Comparison of ENCODE assay signal across 11 mouse cellular contexts in genomic region chr10:25928861-25929368, GRCm38 (mm10).
DNase-seq lines count a peak whose midpoint lies in the region; ATAC-seq and TF ChIP-seq lines count a peak whose summit lies in the region.
"Had no signal": no experiment of that assay in that cellular context is flagged by ENCODE, and none has a peak within 500 bp of the region (broad histone marks: within the 10 kb centered on the region; RNA-seq: fewer than 3 reads in every experiment).

No protein-coding gene starts in this region.

- no peak for DNase-seq in neural tube, embryonic 11.5 days (ENCODE audit: low spot score)
- DNase-seq in neural tube, embryonic 10.5 days (ENCODE audit: extremely low spot score, low spot score) = no peak
- no peak for DNase-seq in limb, embryonic 14.5 days (ENCODE audit: low spot score)
- no peak for DNase-seq in stomach, postnatal 0 days (ENCODE audit: low spot score)
- DNase-seq in urinary bladder, postnatal 36 days (ENCODE audit: low spot score in 2 of 2) = no peak
- no peak for DNase-seq in layer of hippocampus, postnatal 10 days (ENCODE audit: low spot score in 2 of 2)
- DNase-seq: liver had no signal

- peak; percentile 39; the same call in 1 of the 2 replicates for ATAC-seq in neural tube, embryonic 11.5 days (ENCODE audit: insufficient read depth, low FRiP score, low TSS enrichment)
- peak; percentile 49 for ATAC-seq in forebrain, embryonic 16.5 days
- ATAC-seq in limb, embryonic 14.5 days (ENCODE audit: low FRiP score, low read depth) = peak; percentile 54
- ATAC-seq in stomach, postnatal 0 days (ENCODE audit: low FRiP score, low TSS enrichment) = peak; percentile 42; the same call in 1 of the 2 replicates
- no peak for ATAC-seq in activated CD4-positive, CD25-positive, alpha-beta regulatory T cell, adult 4 months

- H3K4me1 ChIP-seq in neural tube, embryonic 11.5 days (ENCODE audit: control insufficient read depth, insufficient read depth, low read length) = peaks cover 15% of the 10 kb centered on the region; the same call in 1 of the 2 replicates
- peaks cover 13% of the 10 kb centered on the region for H3K4me1 ChIP-seq in forebrain, embryonic 16.5 days (replicated peaks; ENCODE audit: control insufficient read depth, insufficient read depth, low read length)
- H3K4me1 ChIP-seq in limb, embryonic 14.5 days (ENCODE audit: control insufficient read depth, insufficient read depth, low read length) = peaks cover 20% of the 10 kb centered on the region
- H3K4me1 ChIP-seq in stomach, postnatal 0 days (replicated peaks; ENCODE audit: control insufficient read depth, insufficient read depth) = peaks cover 7% of the 10 kb centered on the region; the same call in 1 of the 2 replicates
- H3K4me1 ChIP-seq: megakaryocyte, embryonic 14.5 days had no signal

- no peak overlapping the region for H3K4me3 ChIP-seq in neural tube, embryonic 11.5 days (ENCODE audit: low read depth, low read length)
- no peak overlapping the region for H3K4me3 ChIP-seq in forebrain, embryonic 16.5 days (replicated peaks; ENCODE audit: low read length)
- H3K4me3 ChIP-seq in limb, embryonic 14.5 days (replicated peaks; ENCODE audit: low read length) = no peak overlapping the region
- H3K4me3 ChIP-seq in stomach, postnatal 0 days (ENCODE audit: low read depth, low read length) = no peak overlapping the region
- H3K4me3 ChIP-seq: megakaryocyte, embryonic 14.5 days had no signal

- no peak overlapping the region for H3K4me2 ChIP-seq in neural tube, embryonic 11.5 days (ENCODE audit: low read depth)
- peak overlapping the region; percentile 48; the same call in 1 of the 2 replicates for H3K4me2 ChIP-seq in forebrain, embryonic 16.5 days (ENCODE audit: low read length)
- peak overlapping the region; percentile 20 for H3K4me2 ChIP-seq in limb, embryonic 14.5 days (replicated peaks; ENCODE audit: low read depth, low read length, severe bottlenecking)
- H3K4me2 ChIP-seq in stomach, postnatal 0 days (replicated peaks; ENCODE audit: low read depth) = no peak overlapping the region

- TF ChIP-seq CTCF in stomach, postnatal 0 days (IDR thresholded peaks at IDR 0.05; ENCODE audit: low read depth) = no peak

- TF ChIP-seq EP300 in stomach, postnatal 0 days (optimal IDR thresholded peaks at IDR 0.05) = no peak

- H3K36me3 ChIP-seq in neural tube, embryonic 11.5 days (ENCODE audit: control insufficient read depth, insufficient read depth, low read length) = no peaks in the 10 kb centered on the region
- H3K36me3 ChIP-seq in forebrain, embryonic 16.5 days (ENCODE audit: control insufficient read depth, insufficient read depth) = no peaks in the 10 kb centered on the region
- no peaks in the 10 kb centered on the region for H3K36me3 ChIP-seq in limb, embryonic 14.5 days (ENCODE audit: control insufficient read depth, insufficient read depth, low read length)
- no peaks in the 10 kb centered on the region for H3K36me3 ChIP-seq in stomach, postnatal 0 days (ENCODE audit: control insufficient read depth, insufficient read depth, low read length)
- H3K36me3 ChIP-seq: G1E had no signal

- no peak for TF ChIP-seq POLR2A in limb, embryonic 14.5 days (IDR thresholded peaks at IDR 0.05; ENCODE audit: borderline replicate concordance, extremely low read depth, insufficient read depth, insufficient read length)

- no peaks in the 10 kb centered on the region for H3K9me3 ChIP-seq in neural tube, embryonic 11.5 days (ENCODE audit: control insufficient read depth, low read length)
- H3K9me3 ChIP-seq in forebrain, embryonic 16.5 days (ENCODE audit: control insufficient read depth, low read length) = no peaks in the 10 kb centered on the region
- H3K9me3 ChIP-seq in limb, embryonic 14.5 days (ENCODE audit: control insufficient read depth, low read length) = no peaks in the 10 kb centered on the region
- H3K9me3 ChIP-seq in stomach, postnatal 0 days (ENCODE audit: control insufficient read depth, low read length) = no peaks in the 10 kb centered on the region

- no peak overlapping the region for H3K9ac ChIP-seq in neural tube, embryonic 11.5 days (ENCODE audit: low read length)
- H3K9ac ChIP-seq in forebrain, embryonic 16.5 days (replicated peaks; ENCODE audit: low read depth, low read length) = 0 out of 2 replicates have a peak overlapping the region, but pooled peaks have one; percentile 29
- no peak overlapping the region for H3K9ac ChIP-seq in limb, embryonic 14.5 days (ENCODE audit: low read depth, low read length, severe bottlenecking)
- H3K9ac ChIP-seq in stomach, postnatal 0 days (ENCODE audit: low read length) = no peak overlapping the region

- no peaks in the 10 kb centered on the region for H3K27me3 ChIP-seq in neural tube, embryonic 11.5 days (ENCODE audit: control insufficient read depth, insufficient read depth, low read length)
- H3K27me3 ChIP-seq in forebrain, embryonic 16.5 days (replicated peaks; ENCODE audit: control insufficient read depth, insufficient read depth, low read length) = no peaks in the 10 kb centered on the region
- no peaks in the 10 kb centered on the region for H3K27me3 ChIP-seq in limb, embryonic 14.5 days (ENCODE audit: control insufficient read depth, insufficient read depth, low read length)
- no peaks in the 10 kb centered on the region for H3K27me3 ChIP-seq in stomach, postnatal 0 days (ENCODE audit: control insufficient read depth, insufficient read depth, low read length)
- H3K27me3 ChIP-seq: megakaryocyte, embryonic 14.5 days had no signal

- 36% methylated on average over 8 of the region's 8 CpGs for WGBS in neural tube, embryonic 11.5 days
- WGBS in forebrain, embryonic 16.5 days = 19% methylated on average over 8 of the region's 8 CpGs
- WGBS in limb, embryonic 14.5 days = 19% methylated on average over 8 of the region's 8 CpGs
- 28% methylated on average over 8 of the region's 8 CpGs for WGBS in stomach, postnatal 0 days

- no peak overlapping the region for H3K27ac ChIP-seq in neural tube, embryonic 11.5 days (ENCODE audit: low read depth, low read length)
- H3K27ac ChIP-seq in forebrain, embryonic 16.5 days (ENCODE audit: low read length) = no peak overlapping the region
- H3K27ac ChIP-seq in limb, embryonic 14.5 days (replicated peaks; ENCODE audit: low read depth, low read length) = peak overlapping the region; percentile 67
- H3K27ac ChIP-seq in stomach, postnatal 0 days (replicated peaks) = no peak overlapping the region

Comparison
In these comparisons a context has a peak if more than half of its experiments do, and no peak if none do; other contexts are left out.
1. H3K4me2 ChIP-seq: peak in forebrain, embryonic 16.5 days (single experiment) and limb, embryonic 14.5 days (single experiment); none in neural tube, embryonic 11.5 days (single experiment) and stomach, postnatal 0 days (single experiment).